Mouse (Mus musculus): ENCODE results near the gene Gm9639. TPM values are rescaled to one million over a fixed set of nuclear protein-coding genes. Genes with fewer than 3 reads are reported as not detected.
"Not testable (repeated sequence)": the region's sequence is repeated elsewhere in the genome, so short reads cannot be mapped to it uniquely, and the experiment has no call there.

The Gm9639 gene
- polyA plus RNA-seq, 1 experiment from 2014 or later, result not detected

GRCm38 (mm10) chr10:77772142-77772541 is 22.7 kb downstream of the Gm9639 start:
- H3K36me3 ChIP-seq (ENCODE audit: control insufficient read depth, insufficient read depth, low read length); H3K9me3 ChIP-seq (replicated peaks; ENCODE audit: control insufficient read depth, low read length); H3K4me1 ChIP-seq (ENCODE audit: control insufficient read depth, insufficient read depth, low read length); H3K4me2 ChIP-seq; H3K27me3 ChIP-seq (ENCODE audit: control insufficient read depth, insufficient read depth, low read length); H3K4me3 ChIP-seq (ENCODE audit: low read depth, low read length); H3K27ac ChIP-seq (ENCODE audit: low read depth, low read length); H3K9ac ChIP-seq (ENCODE audit: low read depth, low read length); ATAC-seq (replicated peaks; ENCODE audit: insufficient number of reproducible peaks, low FRiP score, low TSS enrichment): not testable (repeated sequence)
- 43% methylated on average over 1 of the region's 3 CpGs for WGBS (ENCODE audit: insufficient replicate concordance)

GRCm38 (mm10) chr10:77771225-77771624 is 23.7 kb downstream of the Gm9639 start, which contains the start of gene Gm3238:
Gene Gm3238 (minus strand): TSS chr10:77771325.
- H3K9me3 ChIP-seq (replicated peaks; ENCODE audit: control insufficient read depth, low read length); ATAC-seq (replicated peaks; ENCODE audit: insufficient number of reproducible peaks, low FRiP score, low TSS enrichment); H3K36me3 ChIP-seq (ENCODE audit: control insufficient read depth, insufficient read depth, low read length); H3K4me3 ChIP-seq (ENCODE audit: low read depth, low read length); H3K4me1 ChIP-seq (ENCODE audit: control insufficient read depth, insufficient read depth, low read length); H3K4me2 ChIP-seq; H3K27me3 ChIP-seq (ENCODE audit: control insufficient read depth, insufficient read depth, low read length); H3K27ac ChIP-seq (ENCODE audit: low read depth, low read length); H3K9ac ChIP-seq (ENCODE audit: low read depth, low read length): not testable (repeated sequence)
- WGBS (ENCODE audit: insufficient replicate concordance), result 50% methylated on average over 1 of the region's 1 CpGs

GRCm38 (mm10) chr10:77769727-77770126 is 25.1 kb downstream of the Gm9639 start:
- no peak overlapping the region for H3K9ac ChIP-seq (ENCODE audit: low read depth, low read length)
- H3K27me3 ChIP-seq (ENCODE audit: control insufficient read depth, insufficient read depth, low read length), result no peaks in the 10 kb centered on the region
- no peak overlapping the region for H3K4me2 ChIP-seq
- no peaks in the 10 kb centered on the region for H3K9me3 ChIP-seq (replicated peaks; ENCODE audit: control insufficient read depth, low read length)
- no peak for ATAC-seq (replicated peaks; ENCODE audit: insufficient number of reproducible peaks, low FRiP score, low TSS enrichment)
- no peaks in the 10 kb centered on the region for H3K4me1 ChIP-seq (ENCODE audit: control insufficient read depth, insufficient read depth, low read length)
- 68% methylated on average over 1 of the region's 1 CpGs for WGBS (ENCODE audit: insufficient replicate concordance)
- H3K36me3 ChIP-seq (ENCODE audit: control insufficient read depth, insufficient read depth, low read length), result no peaks in the 10 kb centered on the region
- no peak overlapping the region for H3K4me3 ChIP-seq (ENCODE audit: low read depth, low read length)
- H3K27ac ChIP-seq (ENCODE audit: low read depth, low read length), result no peak overlapping the region

GRCm38 (mm10) chr10:77759582-77759981 is 35.3 kb downstream of the Gm9639 start, which contains the start of gene Gm3233:
Gene Gm3233 (minus strand): TSS chr10:77759682.
- H3K27me3 ChIP-seq (ENCODE audit: control insufficient read depth, insufficient read depth, low read length); H3K4me1 ChIP-seq (ENCODE audit: control insufficient read depth, insufficient read depth, low read length); ATAC-seq (replicated peaks; ENCODE audit: insufficient number of reproducible peaks, low FRiP score, low TSS enrichment); H3K36me3 ChIP-seq (ENCODE audit: control insufficient read depth, insufficient read depth, low read length); H3K27ac ChIP-seq (ENCODE audit: low read depth, low read length); H3K4me3 ChIP-seq (ENCODE audit: low read depth, low read length); H3K9me3 ChIP-seq (replicated peaks; ENCODE audit: control insufficient read depth, low read length); H3K9ac ChIP-seq (ENCODE audit: low read depth, low read length); H3K4me2 ChIP-seq: not testable (repeated sequence)
- WGBS (ENCODE audit: insufficient replicate concordance), result no CpG with 5 or more reads among the region's 1 CpGs

- no peak for ATAC-seq (replicated peaks; ENCODE audit: insufficient number of reproducible peaks, low FRiP score, low TSS enrichment)
- Histone ChIP-seq H3K9me3 (replicated peaks; ENCODE audit: control insufficient read depth, low read length) (no peaks in the 10 kb centered on the region), H3K4me1 (ENCODE audit: control insufficient read depth, insufficient read depth, low read length) (no peaks in the 10 kb centered on the region), H3K4me2 (no peak overlapping the region), H3K27me3 (ENCODE audit: control insufficient read depth, insufficient read depth, low read length) (no peaks in the 10 kb centered on the region), H3K4me3 (ENCODE audit: low read depth, low read length) (no peak overlapping the region), H3K9ac (ENCODE audit: low read depth, low read length) (no peak overlapping the region), H3K36me3 (ENCODE audit: control insufficient read depth, insufficient read depth, low read length) (no peaks in the 10 kb centered on the region), H3K27ac (ENCODE audit: low read depth, low read length) (no peak overlapping the region)
Observed at GRCm38 (mm10) chr10:77753448-77753847, 41.4 kb downstream of the Gm9639 start.

GRCm38 (mm10) chr10:77752312-77752711 is 42.6 kb downstream of the Gm9639 start:
- not testable (repeated sequence) for H3K9ac ChIP-seq (ENCODE audit: low read depth, low read length); H3K4me1 ChIP-seq (ENCODE audit: control insufficient read depth, insufficient read depth, low read length); H3K9me3 ChIP-seq (replicated peaks; ENCODE audit: control insufficient read depth, low read length); H3K36me3 ChIP-seq (ENCODE audit: control insufficient read depth, insufficient read depth, low read length); H3K4me2 ChIP-seq; H3K4me3 ChIP-seq (ENCODE audit: low read depth, low read length); ATAC-seq (replicated peaks; ENCODE audit: insufficient number of reproducible peaks, low FRiP score, low TSS enrichment); H3K27ac ChIP-seq (ENCODE audit: low read depth, low read length); H3K27me3 ChIP-seq (ENCODE audit: control insufficient read depth, insufficient read depth, low read length)
- WGBS (ENCODE audit: insufficient replicate concordance), result 47% methylated on average over 3 of the region's 3 CpGs

- H3K4me2 ChIP-seq; ATAC-seq (replicated peaks; ENCODE audit: insufficient number of reproducible peaks, low FRiP score, low TSS enrichment): not testable (repeated sequence)
- WGBS (ENCODE audit: insufficient replicate concordance), result 46% methylated on average over 1 of the region's 1 CpGs
Observed at GRCm38 (mm10) chr10:77751254-77751653, 43.6 kb downstream of the Gm9639 start, which contains the start of gene Gm9736. Gene Gm9736 (minus strand): TSS chr10:77751354.

GRCm38 (mm10) chr10:77750686-77751085 is 44.2 kb downstream of the Gm9639 start:
- ATAC-seq (replicated peaks; ENCODE audit: insufficient number of reproducible peaks, low FRiP score, low TSS enrichment); H3K27ac ChIP-seq (ENCODE audit: low read depth, low read length): not testable (repeated sequence)
- 65% methylated on average over 1 of the region's 1 CpGs for WGBS (ENCODE audit: insufficient replicate concordance)

More at GRCm38 (mm10) chr10:77751254-77751653, 43.6 kb downstream of the Gm9639 start, which contains the start of gene Gm9736:
- not testable (repeated sequence) for H3K27me3 ChIP-seq (ENCODE audit: control insufficient read depth, insufficient read depth, low read length); H3K4me1 ChIP-seq (ENCODE audit: control insufficient read depth, insufficient read depth, low read length); H3K27ac ChIP-seq (ENCODE audit: low read depth, low read length); H3K36me3 ChIP-seq (ENCODE audit: control insufficient read depth, insufficient read depth, low read length); H3K9me3 ChIP-seq (replicated peaks; ENCODE audit: control insufficient read depth, low read length); H3K4me3 ChIP-seq (ENCODE audit: low read depth, low read length); H3K9ac ChIP-seq (ENCODE audit: low read depth, low read length)

More at GRCm38 (mm10) chr10:77750686-77751085, 44.2 kb downstream of the Gm9639 start:
- H3K4me1 ChIP-seq (ENCODE audit: control insufficient read depth, insufficient read depth, low read length); H3K4me2 ChIP-seq; H3K9me3 ChIP-seq (replicated peaks; ENCODE audit: control insufficient read depth, low read length); H3K27me3 ChIP-seq (ENCODE audit: control insufficient read depth, insufficient read depth, low read length); H3K4me3 ChIP-seq (ENCODE audit: low read depth, low read length); H3K36me3 ChIP-seq (ENCODE audit: control insufficient read depth, insufficient read depth, low read length); H3K9ac ChIP-seq (ENCODE audit: low read depth, low read length): not testable (repeated sequence)
